Mouse (Mus musculus): Measurements from ENCODE around the gene Nr1h3. TPM values are rescaled to one million over a fixed set of nuclear protein-coding genes. Genes with fewer than 3 reads are reported as not detected.
"Not testable (repeated sequence)": the region's sequence is repeated elsewhere in the genome, so short reads cannot be mapped to it uniquely, and the experiment has no call there.

Nr1h3 gene
- 1.7 and 1.9 TPM in 2 replicates for polyA plus RNA-seq (2014; fragmentation: Nextera tagmentation; extraction: Ambion mirVana)

GRCm38 (mm10) chr2:91202222-91202971 lies at the start of gene Nr1h3, which contains the start of gene Acp2:
TSS of gene Nr1h3 (minus strand) at chr2:91202834.
TSS of gene Acp2 (plus strand) at chr2:91202885.
- peak within 1 kb of the TSS; percentile 89 for H3K9ac ChIP-seq (ENCODE audit: low read length)
- ATAC-seq (ENCODE audit: low FRiP score): peak; percentile 97

GRCm38 (mm10) chr2:91252001-91252400 lies 49.4 kb upstream of the Nr1h3 start:
- Histone ChIP-seq H3K4me1 (ENCODE audit: control insufficient read depth, insufficient read depth, low read length) (peaks cover 14% of the 10 kb centered on the region), H3K27me3 (ENCODE audit: control insufficient read depth, insufficient read depth, low read length) (peaks cover 6% of the 10 kb centered on the region; the same call in 1 of the 2 replicates), H3K9ac (ENCODE audit: low read length) (no peak overlapping the region), H3K36me3 (ENCODE audit: control insufficient read depth, insufficient read depth, low read length) (no peaks in the 10 kb centered on the region), H3K4me3 (ENCODE audit: low read depth, low read length) (no peak overlapping the region), H3K27ac (ENCODE audit: low read depth, low read length) (no peak overlapping the region), H3K9me3 (ENCODE audit: control insufficient read depth, low read length) (no peaks in the 10 kb centered on the region), H3K4me2 (no peak overlapping the region)
- ATAC-seq (ENCODE audit: low FRiP score) (no peak), DNase-seq (ENCODE audit: low spot score, missing footprints) (no peak)
- WGBS: 77% methylated on average over 4 of the region's 4 CpGs

More at GRCm38 (mm10) chr2:91202222-91202971, at the start of gene Nr1h3, which contains the start of gene Acp2:
- peak; percentile 99 for DNase-seq (ENCODE audit: low spot score, missing footprints)
- WGBS: 3% methylated on average over 28 of the region's 28 CpGs
- Histone ChIP-seq H3K27me3 (ENCODE audit: control insufficient read depth, insufficient read depth, low read length) (no peaks in the 10 kb centered on the region), H3K9me3 (ENCODE audit: control insufficient read depth, low read length) (no peaks in the 10 kb centered on the region), H3K4me2 (peak within 1 kb of the TSS; percentile 79), H3K36me3 (ENCODE audit: control insufficient read depth, insufficient read depth, low read length) (peaks cover 3% of the 10 kb centered on the region; the same call in 1 of the 2 replicates), H3K4me3 (ENCODE audit: low read depth, low read length) (peak within 1 kb of the TSS; percentile 72), H3K4me1 (ENCODE audit: control insufficient read depth, insufficient read depth, low read length) (peaks cover 10% of the 10 kb centered on the region; the same call in 1 of the 2 replicates), H3K27ac (ENCODE audit: low read depth, low read length) (peak within 1 kb of the TSS; percentile 88)

GRCm38 (mm10) chr2:91248366-91248765 lies 45.7 kb upstream of the Nr1h3 start:
- H3K27ac ChIP-seq (ENCODE audit: low read depth, low read length): no peak overlapping the region
- ATAC-seq (ENCODE audit: low FRiP score): no peak
- no peaks in the 10 kb centered on the region; the same call in 1 of the 2 replicates for H3K4me1 ChIP-seq (ENCODE audit: control insufficient read depth, insufficient read depth, low read length)
- H3K9me3 ChIP-seq (ENCODE audit: control insufficient read depth, low read length): no peaks in the 10 kb centered on the region
- no peaks in the 10 kb centered on the region for H3K27me3 ChIP-seq (ENCODE audit: control insufficient read depth, insufficient read depth, low read length)
- 85% methylated on average over 4 of the region's 4 CpGs for WGBS
- H3K4me2 ChIP-seq: no peak overlapping the region
- no peak overlapping the region for H3K9ac ChIP-seq (ENCODE audit: low read length)
- H3K4me3 ChIP-seq (ENCODE audit: low read depth, low read length): no peak overlapping the region
- DNase-seq (ENCODE audit: low spot score, missing footprints): no peak
- no peaks in the 10 kb centered on the region for H3K36me3 ChIP-seq (ENCODE audit: control insufficient read depth, insufficient read depth, low read length)

GRCm38 (mm10) chr2:91244557-91245228 lies 42.1 kb upstream of the Nr1h3 start:
- H3K4me1 ChIP-seq (ENCODE audit: control insufficient read depth, insufficient read depth, low read length): no peaks in the 10 kb centered on the region; the same call in 1 of the 2 replicates
- no peaks in the 10 kb centered on the region for H3K27me3 ChIP-seq (ENCODE audit: control insufficient read depth, insufficient read depth, low read length)
- no peak overlapping the region for H3K4me2 ChIP-seq
- DNase-seq (ENCODE audit: low spot score, missing footprints) (no peak), ATAC-seq (ENCODE audit: low FRiP score) (no peak)
- no peaks in the 10 kb centered on the region for H3K9me3 ChIP-seq (ENCODE audit: control insufficient read depth, low read length)
- 81% methylated on average over 5 of the region's 5 CpGs for WGBS
- H3K4me3 ChIP-seq (ENCODE audit: low read depth, low read length): no peak overlapping the region
- H3K27ac ChIP-seq (ENCODE audit: low read depth, low read length): no peak overlapping the region
- H3K36me3 ChIP-seq (ENCODE audit: control insufficient read depth, insufficient read depth, low read length): no peaks in the 10 kb centered on the region
- H3K9ac ChIP-seq (ENCODE audit: low read length): no peak overlapping the region

- no peaks in the 10 kb centered on the region for H3K36me3 ChIP-seq (ENCODE audit: control insufficient read depth, insufficient read depth, low read length)
- no peak overlapping the region for H3K9ac ChIP-seq (ENCODE audit: low read length)
- H3K27ac ChIP-seq (ENCODE audit: low read depth, low read length): no peak overlapping the region
- DNase-seq (ENCODE audit: low spot score, missing footprints): no peak
- no peaks in the 10 kb centered on the region for H3K27me3 ChIP-seq (ENCODE audit: control insufficient read depth, insufficient read depth, low read length)
- no peak for ATAC-seq (ENCODE audit: low FRiP score)
- no peak overlapping the region for H3K4me2 ChIP-seq
- no peaks in the 10 kb centered on the region; the same call in 1 of the 2 replicates for H3K4me1 ChIP-seq (ENCODE audit: control insufficient read depth, insufficient read depth, low read length)
- no peak overlapping the region for H3K4me3 ChIP-seq (ENCODE audit: low read depth, low read length)
- H3K9me3 ChIP-seq (ENCODE audit: control insufficient read depth, low read length): no peaks in the 10 kb centered on the region
- WGBS: 68% methylated on average over 3 of the region's 3 CpGs
Measured at GRCm38 (mm10) chr2:91243416-91243815, 40.8 kb upstream of the Nr1h3 start.

GRCm38 (mm10) chr2:91242547-91242946 lies 39.9 kb upstream of the Nr1h3 start:
- H3K27me3 ChIP-seq (ENCODE audit: control insufficient read depth, insufficient read depth, low read length): no peaks in the 10 kb centered on the region
- no peak overlapping the region for H3K4me2 ChIP-seq
- no peak for ATAC-seq (ENCODE audit: low FRiP score)
- H3K36me3 ChIP-seq (ENCODE audit: control insufficient read depth, insufficient read depth, low read length): no peaks in the 10 kb centered on the region
- no peaks in the 10 kb centered on the region; the same call in 1 of the 2 replicates for H3K4me1 ChIP-seq (ENCODE audit: control insufficient read depth, insufficient read depth, low read length)
- H3K9ac ChIP-seq (ENCODE audit: low read length): no peak overlapping the region
- no peak overlapping the region for H3K4me3 ChIP-seq (ENCODE audit: low read depth, low read length)
- no peak overlapping the region for H3K27ac ChIP-seq (ENCODE audit: low read depth, low read length)
- no peak for DNase-seq (ENCODE audit: low spot score, missing footprints)
- WGBS: 74% methylated on average over 5 of the region's 5 CpGs
- no peaks in the 10 kb centered on the region for H3K9me3 ChIP-seq (ENCODE audit: control insufficient read depth, low read length)

GRCm38 (mm10) chr2:91237511-91238080 lies 35.0 kb upstream of the Nr1h3 start:
- DNase-seq (ENCODE audit: low spot score, missing footprints); H3K9me3 ChIP-seq (ENCODE audit: control insufficient read depth, low read length); H3K4me1 ChIP-seq (ENCODE audit: control insufficient read depth, insufficient read depth, low read length); H3K27me3 ChIP-seq (ENCODE audit: control insufficient read depth, insufficient read depth, low read length); H3K36me3 ChIP-seq (ENCODE audit: control insufficient read depth, insufficient read depth, low read length): not testable (repeated sequence)
- Histone ChIP-seq H3K27ac (ENCODE audit: low read depth, low read length) (peak overlapping the region; percentile 72; the same call in 1 of the 2 replicates), H3K4me3 (ENCODE audit: low read depth, low read length) (peak overlapping the region; percentile 44), H3K4me2 (peak overlapping the region; percentile 58), H3K9ac (ENCODE audit: low read length) (peak overlapping the region; percentile 68)
- peak; percentile 9; the same call in 1 of the 2 replicates for ATAC-seq (ENCODE audit: low FRiP score)
- WGBS: 33% methylated on average over 4 of the region's 4 CpGs

- ATAC-seq (ENCODE audit: low FRiP score) (peak; percentile 98), DNase-seq (ENCODE audit: low spot score, missing footprints) (peak; percentile 99)
- H3K36me3 ChIP-seq (ENCODE audit: control insufficient read depth, insufficient read depth, low read length): no peaks in the 10 kb centered on the region
- H3K4me1 ChIP-seq (ENCODE audit: control insufficient read depth, insufficient read depth, low read length): no peaks in the 10 kb centered on the region
- under 1% methylated on average over 48 of the region's 48 CpGs for WGBS
- peak within 1 kb of the TSS; percentile 72 for H3K27ac ChIP-seq (ENCODE audit: low read depth, low read length)
- peak within 1 kb of the TSS; percentile 58 for H3K4me2 ChIP-seq
- H3K27me3 ChIP-seq (ENCODE audit: control insufficient read depth, insufficient read depth, low read length): no peaks in the 10 kb centered on the region
- H3K9me3 ChIP-seq (ENCODE audit: control insufficient read depth, low read length): no peaks in the 10 kb centered on the region
- H3K9ac ChIP-seq (ENCODE audit: low read length): peak within 1 kb of the TSS; percentile 68
- peak within 1 kb of the TSS; percentile 44 for H3K4me3 ChIP-seq (ENCODE audit: low read depth, low read length)
Measured at GRCm38 (mm10) chr2:91236601-91237510, 34.2 kb upstream of the Nr1h3 start, which contains the start of gene Ddb2. TSS of gene Ddb2 (minus strand) at chr2:91236982.

Measured in midbrain, embryonic 11.5 days (tissue).